Mouse (Mus musculus): ENCODE results near the gene D17Wsu92e. TPM values are rescaled to one million over a fixed set of nuclear protein-coding genes. Genes with fewer than 3 reads are reported as not detected.
A peak's percentile ranks its signal among the peaks of the same experiment; 100 is the strongest.

Gene D17Wsu92e
- polyA plus RNA-seq (2015; fragmentation: Nextera tagmentation; extraction: Ambion mirVana): 16.7 and 16.8 TPM in 2 replicates

DNA sequence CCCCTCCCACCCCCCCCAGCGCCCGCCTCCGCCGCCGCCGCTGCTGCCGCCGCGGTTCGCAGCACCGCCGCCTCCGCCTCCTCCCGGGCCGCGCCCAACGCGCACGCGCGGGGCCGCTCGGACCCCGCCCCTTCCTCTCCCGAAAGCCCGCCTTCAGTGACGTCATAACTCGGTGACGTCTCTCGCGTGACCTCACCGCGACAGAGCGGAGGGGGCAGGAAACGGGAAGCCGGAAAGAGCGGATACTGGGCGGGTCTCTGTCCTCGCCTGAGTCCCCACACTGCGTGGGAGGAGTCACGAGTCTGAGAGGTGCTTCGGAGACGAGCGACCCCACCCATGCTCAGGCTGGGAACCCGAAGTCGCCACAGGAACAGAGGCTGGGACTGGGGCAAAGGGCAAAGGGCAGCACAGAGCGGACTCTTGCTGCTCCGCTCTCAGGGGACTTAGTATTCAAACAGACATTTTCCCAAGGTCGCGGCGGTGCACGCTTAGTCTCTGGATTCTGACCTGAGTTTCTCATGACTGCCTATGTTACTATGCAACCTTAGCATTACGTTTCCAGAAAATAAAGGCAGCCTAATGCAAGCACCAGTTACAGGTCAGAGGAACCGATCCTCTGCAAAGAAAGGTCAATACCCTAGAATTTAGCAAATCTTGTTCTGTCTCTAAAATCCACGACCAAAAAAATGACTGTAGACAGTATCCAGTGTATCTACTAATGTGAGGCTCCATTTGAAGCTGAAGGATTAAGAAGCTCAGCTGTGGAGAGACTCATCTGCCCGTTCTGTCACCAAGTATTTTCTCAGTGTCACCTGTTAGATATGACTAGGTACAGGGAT is at the start of gene D17Wsu92e:
TSS of gene D17Wsu92e (minus strand) at position 81 of the 839 bp plus-strand sequence.
- Histone ChIP-seq H3K27ac (peak within 1 kb of the TSS; percentile 90), H3K27me3 (no peaks in the 10 kb centered on the region), H3K9ac (peak within 1 kb of the TSS; percentile 84), H3K4me3 (replicated peaks) (peak within 1 kb of the TSS; percentile 86), H3K36me3 (no peaks in the 10 kb centered on the region), H3K4me2 (peak within 1 kb of the TSS; percentile 72), H3K4me1 (peaks cover 31% of the 10 kb centered on the region), H3K9me3 (replicated peaks) (no peaks in the 10 kb centered on the region)
- 2% methylated on average over 53 of the region's 56 CpGs for WGBS
- peak; percentile 96 for ATAC-seq (replicated peaks; ENCODE audit: low FRiP score)

DNA sequence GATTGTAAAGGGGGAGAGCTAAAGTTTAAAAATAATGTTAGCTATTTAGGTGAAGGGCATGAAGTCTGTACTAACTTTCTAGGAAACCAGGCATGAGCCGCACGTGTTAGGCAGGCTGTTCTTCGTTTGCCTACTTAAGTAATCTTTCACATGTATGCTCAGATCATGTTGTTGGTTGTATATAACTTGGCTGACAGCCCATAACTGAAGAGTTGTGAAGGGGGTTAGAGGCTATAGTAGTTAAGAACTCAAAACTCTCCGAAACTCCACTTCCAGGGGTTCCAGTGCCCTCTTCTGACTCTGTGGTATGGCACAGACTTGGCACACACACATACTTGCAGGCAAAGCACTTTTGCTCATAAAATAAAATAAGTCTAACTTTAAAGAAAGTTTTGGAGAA is 46.3 kb upstream of the D17Wsu92e start:
- Histone ChIP-seq H3K36me3 (no peaks in the 10 kb centered on the region; the same call in 1 of the 2 replicates), H3K27ac (no peak overlapping the region), H3K9me3 (replicated peaks) (no peaks in the 10 kb centered on the region), H3K9ac (no peak overlapping the region), H3K4me3 (replicated peaks) (no peak overlapping the region), H3K4me2 (no peak overlapping the region), H3K27me3 (no peaks in the 10 kb centered on the region), H3K4me1 (0 out of 2 replicates have a peak, but pooled peaks cover 1% of the 10 kb centered on the region)
- 80% methylated on average over 4 of the region's 4 CpGs for WGBS
- no peak for ATAC-seq (replicated peaks; ENCODE audit: low FRiP score)

DNA sequence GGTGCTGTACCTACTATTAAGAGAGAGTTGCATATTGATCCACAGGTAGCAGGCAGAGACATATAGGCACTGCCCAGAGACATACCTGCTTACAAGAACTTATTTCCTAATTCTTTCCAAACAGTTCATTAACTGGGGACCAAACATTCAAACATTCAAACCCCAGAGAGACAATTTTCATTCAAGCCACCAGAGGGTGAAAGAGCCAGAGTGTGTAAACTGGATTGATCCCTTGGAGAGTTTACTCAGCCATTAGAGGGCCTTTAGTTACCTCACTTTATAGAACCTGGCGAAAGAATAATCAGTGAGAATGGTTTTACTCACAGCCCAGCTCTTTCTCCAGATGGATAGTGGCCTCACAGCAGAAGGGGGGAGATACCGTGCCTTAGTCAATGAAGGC is 45.0 kb upstream of the D17Wsu92e start:
- Histone ChIP-seq H3K4me1 (0 out of 2 replicates have a peak, but pooled peaks cover 3% of the 10 kb centered on the region), H3K4me2 (no peak overlapping the region), H3K27me3 (no peaks in the 10 kb centered on the region), H3K9me3 (replicated peaks) (no peaks in the 10 kb centered on the region), H3K9ac (no peak overlapping the region), H3K4me3 (replicated peaks) (no peak overlapping the region), H3K36me3 (no peaks in the 10 kb centered on the region; the same call in 1 of the 2 replicates), H3K27ac (no peak overlapping the region)
- no peak for ATAC-seq (replicated peaks; ENCODE audit: low FRiP score)
- whole genome bisulfite sequencing: 86% methylated on average over 2 of the region's 2 CpGs

DNA sequence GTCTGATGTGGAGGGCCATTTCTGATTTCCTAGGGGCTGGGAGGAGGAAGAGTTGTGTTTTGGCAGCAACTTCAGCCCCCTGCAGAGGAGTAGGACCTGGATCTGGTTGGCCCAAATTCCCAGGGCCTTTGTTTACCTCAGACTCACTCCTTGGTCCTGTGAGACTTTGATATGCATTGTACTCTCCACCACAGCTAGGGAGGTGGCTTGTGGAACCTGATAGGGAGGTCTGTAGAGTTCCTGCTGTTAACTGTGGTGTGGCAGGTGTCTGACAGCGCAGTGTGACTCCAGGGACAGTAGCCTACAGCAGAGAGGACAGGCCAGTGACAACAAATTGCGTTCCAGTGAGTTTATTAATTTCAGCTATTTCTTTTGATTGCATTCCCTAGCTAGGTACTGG is 38.7 kb upstream of the D17Wsu92e start:
- H3K27me3 ChIP-seq: no peaks in the 10 kb centered on the region
- H3K9ac ChIP-seq: no peak overlapping the region
- H3K4me3 ChIP-seq (replicated peaks): no peak overlapping the region
- H3K27ac ChIP-seq: no peak overlapping the region
- 38% methylated on average over 2 of the region's 2 CpGs for WGBS
- no peak; the same call in 1 of the 2 replicates for ATAC-seq (replicated peaks; ENCODE audit: low FRiP score)
- H3K9me3 ChIP-seq (replicated peaks): no peaks in the 10 kb centered on the region
- H3K4me1 ChIP-seq: peaks cover 36% of the 10 kb centered on the region
- H3K4me2 ChIP-seq: peak overlapping the region; percentile 86; the same call in 1 of the 2 replicates
- peaks cover 6% of the 10 kb centered on the region for H3K36me3 ChIP-seq

DNA sequence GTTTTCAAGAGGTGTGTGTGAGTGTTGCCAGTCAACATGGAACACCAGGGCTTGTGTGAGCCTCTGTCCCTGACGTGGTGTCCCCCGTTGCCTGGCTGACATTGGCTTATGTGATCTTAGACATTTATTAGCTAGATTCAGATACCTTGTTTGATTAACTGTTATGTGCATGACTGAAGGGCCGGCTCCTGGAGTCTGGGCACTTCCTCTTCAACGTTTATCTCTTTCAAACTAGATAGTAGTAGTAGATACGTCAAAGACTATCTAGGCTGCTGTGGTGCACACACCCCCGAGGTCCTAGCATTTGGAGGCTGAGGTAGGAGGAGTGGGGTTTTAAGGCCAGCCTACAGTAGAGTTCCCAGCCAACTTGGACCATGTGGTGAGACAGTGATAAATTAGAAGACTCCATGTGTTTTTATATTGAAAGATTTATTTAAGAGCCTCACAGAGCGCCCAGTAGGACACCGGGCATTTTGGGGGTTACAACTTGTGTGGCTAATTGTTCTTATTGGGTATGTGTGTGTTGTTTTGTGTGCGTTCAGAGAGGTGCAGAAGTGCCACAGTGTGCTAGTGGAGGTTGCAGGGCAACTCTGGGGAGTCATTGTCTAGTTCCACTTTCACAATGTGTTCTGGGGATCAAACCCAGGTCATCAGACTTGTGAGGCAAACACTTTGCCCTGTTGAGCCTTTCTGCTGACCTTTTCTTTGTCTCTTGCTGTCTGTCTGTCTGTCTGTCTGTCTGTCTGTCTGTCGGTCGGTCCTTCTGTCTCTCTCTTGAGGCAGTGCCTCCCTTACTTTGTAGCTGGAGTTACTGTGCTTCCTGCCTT is 37.4 kb upstream of the D17Wsu92e start:
- no peak for ATAC-seq (replicated peaks; ENCODE audit: low FRiP score)
- H3K27me3 ChIP-seq: no peaks in the 10 kb centered on the region
- peaks cover 18% of the 10 kb centered on the region for H3K36me3 ChIP-seq
- H3K9me3 ChIP-seq (replicated peaks): no peaks in the 10 kb centered on the region
- H3K4me3 ChIP-seq (replicated peaks): peak overlapping the region; percentile 74
- H3K27ac ChIP-seq: peak overlapping the region; percentile 88; the same call in 1 of the 2 replicates
- H3K4me1 ChIP-seq: peaks cover 36% of the 10 kb centered on the region
- peak overlapping the region; percentile 80 for H3K9ac ChIP-seq
- WGBS: 35% methylated on average over 11 of the region's 11 CpGs
- peak overlapping the region; percentile 86 for H3K4me2 ChIP-seq

DNA sequence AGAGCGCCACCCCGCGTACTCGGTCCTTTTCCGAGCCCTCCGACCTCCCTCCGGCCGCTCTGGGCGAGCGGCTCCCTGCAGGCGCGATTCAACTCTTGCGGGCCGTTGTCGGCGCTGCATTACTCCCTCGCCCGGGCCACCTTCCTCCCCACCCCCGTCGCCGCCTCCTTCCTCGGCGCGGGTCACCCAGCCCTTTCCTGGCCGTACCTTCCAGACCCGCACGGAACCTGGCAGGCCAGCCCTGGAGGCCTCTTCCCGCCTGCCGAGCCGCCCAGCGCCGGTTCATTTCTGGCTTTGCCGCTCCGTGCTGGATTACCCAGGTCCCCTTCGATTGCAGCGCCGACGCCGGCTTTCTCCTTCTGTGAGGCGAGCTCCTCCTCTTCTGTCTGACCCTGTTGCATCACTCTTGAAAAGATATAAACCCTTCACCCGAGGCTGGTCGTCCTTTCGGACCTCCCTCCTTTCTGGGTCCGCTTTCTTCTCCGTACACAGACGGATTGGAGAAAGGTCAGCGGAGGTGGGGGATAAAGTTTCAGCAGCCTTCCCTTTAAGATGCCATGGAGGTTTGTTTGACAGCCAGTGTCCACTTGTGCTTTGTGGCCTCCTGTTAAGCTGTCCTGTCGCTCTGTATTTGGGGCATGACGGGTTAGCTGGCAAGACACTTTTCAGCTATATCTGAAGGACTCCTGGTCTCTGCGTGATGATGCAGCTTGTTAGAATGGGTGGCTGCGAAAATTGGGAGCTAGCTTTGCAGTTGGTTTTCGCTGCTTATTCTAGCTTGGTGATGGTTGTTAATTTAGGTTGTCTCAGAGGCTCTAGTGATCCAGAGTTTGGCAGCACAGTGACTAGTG is 36.6 kb upstream of the D17Wsu92e start:
- H3K9ac ChIP-seq: peak overlapping the region; percentile 80
- WGBS: 1% methylated on average over 51 of the region's 52 CpGs
- peak overlapping the region; percentile 88 for H3K27ac ChIP-seq
- no peaks in the 10 kb centered on the region for H3K27me3 ChIP-seq
- peak overlapping the region; percentile 86 for H3K4me2 ChIP-seq
- peak overlapping the region; percentile 74 for H3K4me3 ChIP-seq (replicated peaks)
- ATAC-seq (replicated peaks; ENCODE audit: low FRiP score): peak; percentile 62
- H3K9me3 ChIP-seq (replicated peaks): no peaks in the 10 kb centered on the region
- peaks cover 27% of the 10 kb centered on the region for H3K36me3 ChIP-seq
- H3K4me1 ChIP-seq: peaks cover 36% of the 10 kb centered on the region

DNA sequence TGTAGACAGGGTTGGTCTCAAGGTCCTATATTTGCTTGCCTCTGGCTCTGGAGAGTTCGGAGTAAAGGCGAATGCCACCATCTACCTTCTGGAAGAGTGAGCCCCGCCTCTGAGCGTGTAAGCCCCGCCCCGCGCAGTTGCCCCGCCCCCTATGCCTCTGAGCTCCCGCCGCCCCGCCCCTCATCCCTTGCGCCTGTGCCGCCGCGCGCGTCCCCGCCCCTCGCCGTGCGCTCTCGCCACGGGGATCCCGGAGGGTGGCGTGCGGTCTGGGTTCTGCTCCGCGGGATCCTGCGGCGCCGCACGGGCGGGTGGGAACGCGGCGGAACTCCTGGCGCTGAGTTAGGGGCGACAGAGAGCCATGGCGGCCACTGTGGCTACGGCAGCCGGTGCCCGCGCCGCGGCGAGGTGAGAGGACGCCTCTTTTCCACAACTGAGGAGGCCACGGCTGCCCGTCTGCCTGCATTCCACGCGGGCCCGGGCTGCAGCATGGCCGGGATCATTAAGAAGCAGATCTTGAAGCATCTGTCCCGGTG is 35.9 kb upstream of the D17Wsu92e start, which contains the start of gene Uhrf1bp1:
TSS of gene Uhrf1bp1 (plus strand) at position 177 of the 533 bp plus-strand sequence.
- peak within 1 kb of the TSS; percentile 88 for H3K27ac ChIP-seq
- no peaks in the 10 kb centered on the region for H3K27me3 ChIP-seq
- H3K4me3 ChIP-seq (replicated peaks): peak within 1 kb of the TSS; percentile 74
- no peaks in the 10 kb centered on the region for H3K9me3 ChIP-seq (replicated peaks)
- H3K36me3 ChIP-seq: peaks cover 30% of the 10 kb centered on the region
- WGBS: under 1% methylated on average over 54 of the region's 54 CpGs
- peak within 1 kb of the TSS; percentile 80 for H3K9ac ChIP-seq
- ATAC-seq (replicated peaks; ENCODE audit: low FRiP score): peak; percentile 86
- peaks cover 33% of the 10 kb centered on the region for H3K4me1 ChIP-seq
- peak within 1 kb of the TSS; percentile 86 for H3K4me2 ChIP-seq

DNA sequence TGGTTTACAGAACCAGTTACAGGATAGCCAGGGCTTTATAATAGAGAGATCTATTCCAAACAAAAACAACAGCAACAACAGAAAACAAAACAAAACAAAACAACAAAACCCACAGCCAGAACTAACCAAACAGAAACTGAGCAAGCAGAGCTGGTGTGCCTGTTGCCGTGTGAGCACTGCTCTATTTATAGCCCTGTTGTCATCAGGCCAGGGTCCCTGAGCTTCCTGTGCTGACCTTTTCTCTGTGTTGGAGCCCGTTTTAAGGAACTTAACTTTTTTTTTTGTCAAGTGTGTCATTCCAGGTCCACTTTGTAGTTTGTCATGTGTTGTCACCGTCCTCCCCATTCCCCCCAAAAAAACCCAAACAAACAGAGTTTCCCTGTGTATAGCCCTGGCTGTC is 30.6 kb upstream of the D17Wsu92e start:
- no peak for ATAC-seq (replicated peaks; ENCODE audit: low FRiP score)
- H3K27me3 ChIP-seq: no peaks in the 10 kb centered on the region
- no peaks in the 10 kb centered on the region for H3K4me1 ChIP-seq
- WGBS: 65% methylated on average over 3 of the region's 3 CpGs
- no peak overlapping the region for H3K27ac ChIP-seq
- H3K9me3 ChIP-seq (replicated peaks): no peaks in the 10 kb centered on the region
- no peak overlapping the region for H3K4me3 ChIP-seq (replicated peaks)
- H3K36me3 ChIP-seq: peaks cover 81% of the 10 kb centered on the region
- no peak overlapping the region for H3K9ac ChIP-seq
- no peak overlapping the region for H3K4me2 ChIP-seq

DNA sequence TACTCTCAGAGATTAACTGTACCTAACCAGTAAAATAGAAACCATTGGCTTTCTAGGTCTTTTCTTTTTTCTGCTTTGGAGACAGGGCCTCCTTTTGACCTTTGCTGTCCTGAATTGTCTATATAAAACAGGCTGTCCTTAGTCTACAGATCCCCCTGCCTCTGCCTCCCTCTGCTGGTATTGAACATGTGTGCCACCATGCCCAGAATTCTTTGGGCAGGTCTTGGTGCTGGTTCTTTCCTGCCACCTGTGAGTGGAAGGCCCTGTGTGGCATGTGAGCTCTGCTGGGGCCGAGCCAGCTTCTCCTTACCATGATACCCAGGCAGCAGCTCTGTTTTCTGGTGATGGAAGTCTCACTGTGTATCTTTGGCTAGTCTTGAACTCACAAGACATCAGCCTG is 27.9 kb upstream of the D17Wsu92e start:
- Histone ChIP-seq H3K4me3 (replicated peaks) (no peak overlapping the region), H3K9me3 (replicated peaks) (no peaks in the 10 kb centered on the region), H3K4me2 (no peak overlapping the region), H3K4me1 (no peaks in the 10 kb centered on the region), H3K27me3 (no peaks in the 10 kb centered on the region), H3K9ac (no peak overlapping the region), H3K27ac (no peak overlapping the region), H3K36me3 (peaks cover 95% of the 10 kb centered on the region)
- 100% methylated on average over 1 of the region's 1 CpGs for WGBS
- no peak for ATAC-seq (replicated peaks; ENCODE audit: low FRiP score)

DNA sequence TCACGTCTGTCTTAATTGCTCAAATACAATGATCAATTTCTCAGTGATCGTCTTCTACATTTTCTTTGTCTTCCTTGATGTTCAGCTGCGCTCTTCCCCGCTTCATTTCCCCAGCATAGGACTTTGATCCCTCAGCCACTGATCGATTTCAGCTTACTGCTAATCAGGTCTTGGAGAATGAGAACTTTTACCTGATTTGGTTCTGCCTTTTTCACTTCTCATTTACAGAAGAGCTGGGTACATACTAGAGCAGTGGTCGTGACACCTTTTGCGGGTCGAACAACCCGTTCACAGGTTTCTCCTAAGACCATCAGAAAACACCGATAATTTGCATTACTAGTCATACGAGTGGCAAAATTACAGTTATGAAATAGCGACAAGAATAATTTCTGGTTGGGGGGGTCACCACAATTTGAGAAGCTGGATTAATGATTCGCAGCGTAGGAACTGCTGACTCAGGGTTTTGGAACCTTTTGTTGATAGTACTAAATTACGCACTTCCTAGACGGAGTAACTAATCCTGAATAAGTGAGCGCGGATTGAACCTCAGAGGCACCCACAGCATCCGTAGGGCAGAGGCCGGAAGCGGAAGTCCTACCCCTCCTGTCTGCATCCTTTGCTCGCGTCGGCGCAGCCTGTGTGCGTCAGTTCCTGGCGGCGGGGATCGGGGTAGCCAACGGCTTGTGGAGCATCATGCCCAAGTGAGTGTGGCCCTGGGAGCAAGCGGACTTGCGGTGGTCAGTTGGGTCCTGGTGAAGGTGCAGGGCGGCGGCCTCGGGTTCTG is 19.2 kb upstream of the D17Wsu92e start:
- 0 out of 2 replicates have a peak, but pooled peaks cover 3% of the 10 kb centered on the region for H3K27me3 ChIP-seq
- peak; percentile 97 for ATAC-seq (replicated peaks; ENCODE audit: low FRiP score)
- H3K9me3 ChIP-seq (replicated peaks): no peaks in the 10 kb centered on the region
- H3K4me2 ChIP-seq: peak overlapping the region; percentile 78
- H3K9ac ChIP-seq: peak overlapping the region; percentile 81
- peak overlapping the region; percentile 62; the same call in 1 of the 2 replicates for H3K27ac ChIP-seq
- peaks cover 29% of the 10 kb centered on the region for H3K36me3 ChIP-seq
- peaks cover 14% of the 10 kb centered on the region for H3K4me1 ChIP-seq
- H3K4me3 ChIP-seq (replicated peaks): peak overlapping the region; percentile 91
- WGBS: 1% methylated on average over 35 of the region's 35 CpGs

Data from kidney, embryonic 15.5 days (tissue).